Mouse (Mus musculus): ENCODE data around the gene Gaa. TPM values are rescaled to one million over a fixed set of nuclear protein-coding genes. Genes with fewer than 3 reads are reported as not detected.
"Not testable (repeated sequence)": the region's sequence is repeated elsewhere in the genome, so short reads cannot be mapped to it uniquely, and the experiment has no call there.

The Gaa gene
- total RNA-seq, 2 experiments from 2014 or later: 5.5 to 10.6 TPM

DNA sequence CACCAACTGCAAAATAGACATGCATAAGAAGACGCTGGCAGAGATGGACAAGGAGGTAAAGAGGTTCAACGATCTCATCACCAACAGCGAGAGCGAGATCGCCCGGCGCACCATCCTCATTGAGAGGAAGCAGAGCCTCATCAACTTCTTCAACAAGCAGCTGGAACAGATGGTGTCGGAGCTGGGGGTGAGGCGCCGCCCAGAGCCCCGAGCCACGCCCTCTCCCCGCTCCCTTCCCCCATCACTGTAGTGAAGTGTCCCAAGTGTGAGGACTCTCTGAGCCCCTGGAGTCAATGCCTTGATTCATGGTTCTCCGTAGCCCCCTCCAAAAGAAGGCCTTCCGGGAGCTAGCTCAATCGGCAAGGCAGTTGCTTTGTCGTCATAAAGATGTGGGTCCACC, 16.7 kb upstream of the Gaa start:
- ATAC-seq (replicated peaks; ENCODE audit: low FRiP score, poor library complexity, severe bottlenecking): no peak

DNA sequence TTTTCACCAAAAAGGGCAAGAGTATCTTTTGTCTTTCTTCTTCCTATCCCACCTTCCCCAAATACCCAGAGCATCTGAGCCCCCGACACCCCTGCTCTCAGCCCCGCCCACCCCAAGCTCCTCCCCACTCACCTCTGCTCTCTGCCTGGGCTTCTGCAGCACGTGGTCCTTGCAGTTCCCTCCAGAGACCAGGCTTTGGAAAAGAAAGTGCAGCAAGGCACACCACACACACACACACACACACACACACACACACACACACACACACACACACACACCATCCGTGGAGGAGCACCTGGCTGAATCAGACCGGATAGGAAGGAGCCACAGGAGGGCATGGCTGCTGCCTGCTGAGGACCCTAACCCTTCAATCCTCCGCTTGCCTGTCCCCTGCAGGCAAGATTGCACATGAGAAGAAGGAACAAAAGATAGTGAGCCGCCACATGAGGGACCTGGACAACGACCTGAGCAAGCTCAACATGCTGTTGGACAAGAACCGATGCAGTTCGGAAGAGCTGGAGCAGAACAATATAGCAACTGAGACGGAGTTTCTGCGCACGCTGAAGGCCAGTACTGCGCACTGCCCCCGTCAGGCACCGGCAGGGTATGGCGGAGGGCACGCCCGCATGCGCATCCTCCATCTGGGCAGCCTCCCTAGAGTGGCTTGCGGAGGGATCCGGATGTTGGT, 14.7 kb upstream of the Gaa start:
- ATAC-seq (replicated peaks; ENCODE audit: low FRiP score, poor library complexity, severe bottlenecking): no peak

DNA sequence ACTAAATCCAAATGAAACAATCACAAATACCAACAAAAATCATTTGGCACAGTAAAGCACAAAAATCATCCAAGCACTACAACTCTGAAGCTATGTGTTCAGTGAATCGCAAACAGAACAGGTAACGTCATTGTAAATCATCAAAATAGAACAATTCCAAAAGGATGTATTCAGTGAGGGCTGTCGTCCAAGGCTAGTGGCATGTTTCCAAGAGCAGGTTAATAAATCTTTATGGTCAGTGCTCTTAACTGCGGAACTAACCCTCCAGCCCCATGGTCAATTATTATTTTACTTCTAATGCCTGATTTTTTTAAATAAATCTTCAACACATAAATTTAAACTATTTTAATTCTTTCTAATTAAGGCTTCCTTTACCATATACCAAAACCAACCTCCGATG, 11.1 kb upstream of the Gaa start:
- ATAC-seq (replicated peaks; ENCODE audit: low FRiP score, poor library complexity, severe bottlenecking): not testable (repeated sequence)

DNA sequence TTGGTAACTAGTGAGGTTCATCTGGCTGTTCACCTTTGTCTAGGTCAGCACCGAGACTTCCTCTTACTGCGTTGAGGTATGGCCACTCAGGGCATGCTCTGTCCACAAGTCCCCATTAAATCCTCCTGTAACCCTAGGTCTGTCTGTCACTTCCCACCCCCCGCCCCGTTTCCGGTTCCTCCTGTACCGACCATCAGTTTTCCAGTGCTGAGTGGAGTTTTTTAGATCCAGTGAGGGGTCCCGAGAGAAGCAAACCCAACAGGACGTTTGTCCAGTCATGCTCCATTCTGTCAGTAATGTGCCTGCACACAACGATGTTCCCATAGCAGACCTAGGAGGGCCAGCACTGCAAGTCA, 9.5 kb upstream of the Gaa start:
- ATAC-seq (replicated peaks; ENCODE audit: low FRiP score, poor library complexity, severe bottlenecking): 0 out of 2 replicates have a peak, but pooled peaks have one; percentile 7

DNA sequence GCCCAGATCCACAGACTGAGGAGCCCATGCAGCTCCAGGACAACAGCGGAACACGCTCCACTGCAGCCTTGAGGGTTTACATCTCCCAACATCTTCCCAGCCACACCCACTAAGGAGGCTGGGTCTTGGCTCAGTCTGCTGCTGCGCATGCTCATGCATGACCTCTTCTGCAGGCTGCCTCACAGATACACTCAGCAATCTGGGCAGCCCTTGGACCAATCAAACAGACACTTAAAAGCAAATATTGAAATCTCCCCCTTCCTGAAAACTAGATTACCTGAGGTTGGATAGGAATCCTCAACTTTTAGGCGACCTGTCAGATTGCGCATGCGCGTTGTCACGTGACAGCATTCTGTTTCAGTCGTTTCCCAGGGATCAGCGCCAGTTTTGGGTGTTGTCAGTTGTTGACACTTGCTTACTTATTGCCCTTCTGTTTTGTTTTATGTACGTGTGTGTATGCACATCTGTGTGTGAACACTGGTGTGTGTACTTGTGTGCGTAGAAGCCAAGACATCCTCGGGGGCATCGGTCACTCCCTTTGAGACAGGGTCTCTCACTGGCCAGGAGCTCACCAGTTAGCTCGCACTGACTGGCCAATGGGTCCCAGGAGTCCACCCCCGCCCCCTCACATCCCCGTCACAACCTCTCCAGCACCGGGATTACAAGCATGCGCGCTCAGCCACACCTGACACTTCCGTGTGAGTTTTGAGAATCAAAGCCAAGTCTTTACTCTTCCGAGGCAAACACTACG, 8.9 kb upstream of the Gaa start:
- peak; percentile 86 for ATAC-seq (replicated peaks; ENCODE audit: low FRiP score, poor library complexity, severe bottlenecking)

DNA sequence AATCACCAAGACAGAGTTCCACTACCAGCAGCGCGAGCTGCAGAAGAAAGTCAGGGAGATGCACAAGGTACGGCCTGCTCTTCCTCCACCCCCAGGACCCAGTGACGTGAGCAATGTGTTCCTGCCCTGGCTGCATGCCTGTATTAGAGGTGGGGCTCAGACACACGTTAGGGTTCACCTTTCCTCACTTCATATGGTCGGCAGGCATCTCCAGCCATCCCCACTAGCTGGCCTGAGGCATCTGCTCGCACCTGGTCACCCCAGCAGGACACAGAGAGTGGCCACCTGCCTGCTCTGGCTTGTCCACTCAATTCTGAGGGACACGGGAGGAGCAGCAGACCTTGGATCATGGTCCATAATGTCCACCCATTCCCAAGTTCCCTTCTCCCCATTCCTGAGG, 7.7 kb upstream of the Gaa start:
- no peak for ATAC-seq (replicated peaks; ENCODE audit: low FRiP score, poor library complexity, severe bottlenecking)

DNA sequence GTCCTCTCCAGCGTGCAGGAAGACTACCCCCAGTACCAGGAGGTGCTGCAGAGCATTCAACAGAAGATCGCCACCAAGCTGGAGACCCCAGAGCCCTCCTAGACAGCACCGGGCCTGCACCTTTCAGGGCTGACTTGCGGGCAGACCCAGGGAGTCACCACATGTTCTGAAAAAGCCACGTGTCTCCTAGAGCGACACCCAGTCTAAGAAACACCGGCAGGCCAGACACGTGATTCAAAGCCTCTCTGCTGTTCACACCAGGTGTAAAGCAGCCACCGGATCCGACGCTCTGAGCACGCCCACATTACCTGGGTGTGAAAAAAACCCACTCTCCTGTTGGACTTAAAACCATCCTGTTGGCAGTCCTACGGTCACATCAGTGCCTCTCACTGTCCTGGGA, 3.3 kb upstream of the Gaa start:
- no peak for ATAC-seq (replicated peaks; ENCODE audit: low FRiP score, poor library complexity, severe bottlenecking)

DNA sequence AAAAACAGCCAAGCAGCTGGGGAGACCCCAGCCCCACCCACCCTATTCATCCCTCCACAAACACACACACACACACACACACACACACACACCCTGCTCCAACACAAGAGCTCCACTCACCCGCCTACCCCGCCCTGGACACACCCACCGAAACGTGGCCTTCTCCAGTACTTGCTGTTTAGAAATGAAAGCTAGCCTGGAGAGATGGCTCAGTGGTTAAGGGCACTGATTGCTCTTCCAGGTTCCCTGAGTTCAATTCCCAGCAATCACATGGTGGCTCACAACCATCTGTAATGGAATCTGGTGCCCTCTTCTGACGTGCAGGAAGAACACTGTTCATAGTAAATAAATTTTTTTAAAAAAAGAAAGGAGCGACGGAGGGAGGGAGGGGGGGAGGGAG, 1.9 kb upstream of the Gaa start:
- ATAC-seq (replicated peaks; ENCODE audit: low FRiP score, poor library complexity, severe bottlenecking): no peak

DNA sequence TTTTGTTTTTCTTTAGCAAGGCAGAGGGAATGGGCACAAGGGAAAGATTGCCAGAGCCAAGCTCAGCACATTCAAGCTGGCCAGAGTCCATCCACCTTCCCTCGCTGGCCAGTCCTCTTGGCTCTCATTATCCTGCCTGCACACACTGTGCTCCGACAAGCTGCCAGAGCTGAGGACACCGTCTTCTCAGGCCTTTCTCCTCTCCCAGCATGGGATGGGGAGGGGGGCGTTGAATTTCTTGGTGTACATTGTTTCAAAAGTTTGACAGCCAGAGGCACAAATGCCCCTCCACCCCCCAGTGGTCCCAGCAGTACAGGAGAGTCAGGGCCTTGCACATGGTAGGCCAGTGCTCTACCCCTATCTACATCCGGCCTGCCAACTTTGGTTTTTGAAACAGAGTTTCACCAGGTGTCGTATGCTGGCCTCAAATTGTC, 429 bp upstream of the Gaa start:
- ATAC-seq (replicated peaks; ENCODE audit: low FRiP score, poor library complexity, severe bottlenecking): no peak

DNA sequence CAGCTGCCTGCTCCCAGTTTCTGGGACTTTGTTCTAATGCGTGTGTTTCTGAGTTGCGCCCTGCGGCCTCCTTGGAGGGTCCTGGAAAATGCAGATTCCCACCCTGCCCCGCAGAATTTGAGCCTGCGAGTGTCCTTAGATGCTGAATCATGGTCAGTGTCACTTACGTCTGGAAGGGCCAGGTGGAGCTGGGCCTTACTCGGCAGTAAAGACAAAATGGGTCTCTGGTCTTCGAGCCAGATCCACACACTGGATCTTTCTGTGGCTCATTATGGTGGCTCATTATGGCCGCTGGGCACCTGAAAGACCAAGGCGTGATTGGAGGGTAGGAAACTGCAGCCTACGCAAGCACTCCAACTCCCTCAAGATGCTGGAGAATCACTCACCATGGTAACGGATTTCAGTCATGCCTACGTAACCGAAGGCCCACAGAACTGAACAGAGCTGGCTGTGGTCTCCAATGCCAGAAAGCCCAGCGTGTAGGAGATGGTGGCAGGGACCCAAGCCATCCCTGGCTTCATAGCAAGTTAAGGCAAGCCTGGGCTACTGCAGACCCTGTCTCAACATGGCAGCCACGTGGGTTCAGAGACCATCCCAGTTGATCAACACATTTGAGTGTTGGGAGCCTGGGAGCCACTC, 989 bp downstream of the Gaa start:
- 0 out of 2 replicates have a peak, but pooled peaks have one; percentile 11 for ATAC-seq (replicated peaks; ENCODE audit: low FRiP score, poor library complexity, severe bottlenecking)

DNA sequence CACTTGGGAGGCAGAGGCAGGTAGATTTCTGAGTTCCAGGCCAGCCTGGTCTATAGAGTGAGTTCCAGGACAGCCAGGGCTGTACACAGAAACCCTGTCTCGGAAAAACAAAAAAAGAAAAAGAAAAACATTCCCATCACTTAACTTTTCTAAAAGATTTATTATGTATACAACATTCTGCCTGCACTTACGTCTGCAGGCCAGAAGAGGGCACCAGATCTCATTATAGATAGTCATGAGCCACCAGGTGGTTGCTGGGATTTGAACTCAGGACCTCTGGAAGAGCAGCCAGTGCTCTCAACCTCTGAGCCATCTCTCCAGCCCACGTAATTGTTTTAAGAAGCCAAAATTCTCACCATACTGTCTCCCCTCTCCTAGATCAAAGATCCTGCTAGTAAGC, 4.8 kb downstream of the Gaa start:
- ATAC-seq (replicated peaks; ENCODE audit: low FRiP score, poor library complexity, severe bottlenecking): not testable (repeated sequence)

DNA sequence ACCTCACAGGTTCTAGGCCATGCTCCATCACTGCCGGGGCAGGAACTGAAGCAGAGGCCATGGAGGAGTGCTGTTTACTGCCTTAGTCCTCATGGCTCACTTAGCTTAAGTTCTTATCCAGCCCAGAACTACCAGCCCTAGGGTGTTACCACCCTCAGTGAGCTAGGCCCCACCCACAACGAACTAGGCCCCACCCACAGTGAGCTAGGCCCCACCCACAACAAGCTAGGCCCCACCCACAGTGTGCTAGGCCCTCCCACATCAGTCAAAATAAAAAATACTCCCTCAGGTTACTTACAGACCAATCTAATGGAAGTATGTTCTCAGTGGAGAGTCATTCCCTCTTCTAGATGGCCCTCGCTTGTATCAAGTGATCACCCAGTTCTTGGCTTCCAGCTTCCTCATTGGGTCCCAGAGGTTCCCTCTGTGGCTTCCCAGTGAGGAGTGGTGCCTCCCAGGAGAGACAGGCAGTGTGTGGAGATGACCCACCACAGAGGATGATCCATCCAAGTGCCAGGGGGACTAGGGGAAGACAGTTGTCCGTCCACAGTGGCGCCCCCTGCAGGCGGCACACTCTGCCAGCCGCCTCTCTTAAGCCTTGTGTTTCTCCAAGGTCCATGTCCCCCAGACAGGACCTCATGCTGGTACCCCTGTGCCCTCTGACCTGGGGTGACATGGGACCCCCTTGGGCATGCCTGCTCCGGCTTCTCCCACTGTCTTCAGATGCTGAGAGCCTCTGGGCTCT, 5.7 kb downstream of the Gaa start:
- no peak for ATAC-seq (replicated peaks; ENCODE audit: low FRiP score, poor library complexity, severe bottlenecking)

DNA sequence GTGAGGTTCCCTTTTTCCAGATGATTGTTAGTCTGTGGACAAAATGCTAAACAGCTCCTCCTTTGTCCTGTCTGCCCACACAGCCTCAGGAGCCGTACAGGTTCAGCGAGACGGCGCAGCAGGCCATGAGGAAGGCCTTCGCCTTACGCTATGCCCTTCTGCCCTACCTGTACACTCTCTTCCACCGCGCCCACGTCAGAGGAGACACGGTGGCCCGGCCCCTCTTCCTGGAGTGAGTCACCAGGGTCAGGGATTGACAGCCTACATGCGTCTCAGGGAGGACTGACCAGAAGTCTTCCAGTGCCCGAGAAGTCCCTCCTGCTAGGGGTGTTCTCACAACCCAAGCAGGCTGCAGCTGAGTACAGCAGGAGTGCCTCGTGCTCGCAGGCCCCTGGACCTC, 13.3 kb downstream of the Gaa start:
- no peak for ATAC-seq (replicated peaks; ENCODE audit: low FRiP score, poor library complexity, severe bottlenecking)

DNA sequence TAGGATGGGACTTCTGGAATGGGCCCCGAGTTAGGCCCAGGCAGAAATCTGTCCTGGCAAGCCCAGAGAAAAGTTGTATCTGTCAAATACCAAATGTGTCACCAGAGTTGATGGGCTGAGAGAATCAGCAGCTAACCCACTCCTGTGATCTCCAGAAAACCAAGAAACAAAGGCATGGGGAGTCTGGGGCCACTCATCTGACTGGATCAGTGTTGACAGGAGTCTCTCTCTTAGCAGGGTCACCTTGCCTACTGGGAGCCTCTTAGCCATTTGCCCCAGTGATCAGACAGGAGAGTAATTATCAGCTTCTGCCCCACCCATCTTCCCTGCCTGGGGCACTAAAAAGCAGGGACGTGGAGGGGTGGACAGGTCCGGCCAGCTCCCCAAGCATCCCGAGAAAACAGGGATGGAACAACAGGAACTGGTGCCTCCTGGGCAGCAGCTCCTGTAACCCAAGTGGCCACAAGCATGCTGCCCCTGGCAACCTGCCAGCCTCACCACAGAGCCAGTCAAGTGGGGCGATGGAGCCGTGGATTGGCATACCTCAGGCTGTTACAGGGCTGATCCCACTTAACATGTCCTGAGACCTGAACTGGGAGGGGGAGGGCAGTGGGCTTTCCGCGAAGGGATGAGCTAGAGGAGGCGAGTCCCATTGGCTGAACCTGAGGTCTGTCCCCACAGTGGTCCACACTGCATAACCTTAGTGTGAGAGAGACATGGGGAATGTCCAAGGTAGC, 18.3 kb downstream of the Gaa start:
- peak; percentile 27 for ATAC-seq (replicated peaks; ENCODE audit: low FRiP score, poor library complexity, severe bottlenecking)

DNA sequence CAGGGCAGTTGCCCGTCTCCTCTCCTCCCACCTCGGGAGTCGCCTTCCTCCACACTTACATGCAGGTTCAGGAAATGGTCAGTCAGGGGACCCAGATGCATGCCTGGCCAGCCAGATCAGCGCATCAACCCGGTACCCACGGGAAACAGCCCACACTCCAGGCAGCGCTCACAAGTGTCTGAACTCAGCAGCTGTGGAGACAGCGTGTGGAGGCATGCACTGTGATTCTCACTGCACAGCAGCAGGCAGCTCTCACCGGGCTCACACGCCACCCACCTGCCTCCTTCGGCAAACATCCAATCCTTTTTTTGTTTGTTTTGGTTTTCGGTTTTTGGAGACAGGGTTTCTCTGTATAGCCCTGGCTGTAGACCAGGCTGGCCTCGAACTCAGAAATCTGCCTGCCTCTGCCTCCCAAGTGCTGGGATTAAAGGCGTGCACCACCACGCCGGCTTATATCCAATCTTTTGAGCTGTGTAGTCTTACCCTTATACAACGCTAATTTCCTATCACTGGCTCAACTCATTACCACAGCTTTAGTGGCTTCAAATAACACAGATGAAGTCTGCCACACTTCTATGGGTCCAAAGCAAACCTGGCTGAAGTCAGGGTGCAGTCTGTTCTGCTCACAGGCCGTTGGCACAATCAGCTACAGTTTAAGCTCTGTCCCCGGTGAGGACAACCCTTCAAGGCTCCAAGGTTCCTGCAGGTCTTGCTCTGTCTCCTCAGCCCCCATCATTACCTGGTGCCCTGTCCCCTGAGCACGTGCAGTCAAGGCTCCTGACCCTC, 19.7 kb downstream of the Gaa start:
- ATAC-seq (replicated peaks; ENCODE audit: low FRiP score, poor library complexity, severe bottlenecking): no peak

DNA sequence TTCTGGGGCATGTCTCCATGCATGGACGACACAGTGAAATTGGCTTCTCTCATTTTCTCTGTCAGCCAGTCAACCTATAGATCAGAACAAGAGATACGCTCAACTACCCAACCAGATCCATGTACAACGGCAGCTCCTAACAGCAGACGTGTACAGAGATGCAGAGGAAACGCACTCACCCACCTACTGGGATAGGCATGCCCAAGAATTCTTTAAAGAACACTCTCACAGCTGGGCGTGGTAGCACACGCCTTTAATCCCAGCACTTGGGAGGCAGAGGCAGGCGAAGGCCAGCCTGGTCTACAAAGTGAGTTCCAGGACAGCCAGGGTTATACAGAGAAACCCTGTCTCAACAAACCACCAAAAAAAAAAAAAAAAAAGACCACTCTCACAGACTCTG, 25.2 kb downstream of the Gaa start:
- not testable (repeated sequence) for ATAC-seq (replicated peaks; ENCODE audit: low FRiP score, poor library complexity, severe bottlenecking)

DNA sequence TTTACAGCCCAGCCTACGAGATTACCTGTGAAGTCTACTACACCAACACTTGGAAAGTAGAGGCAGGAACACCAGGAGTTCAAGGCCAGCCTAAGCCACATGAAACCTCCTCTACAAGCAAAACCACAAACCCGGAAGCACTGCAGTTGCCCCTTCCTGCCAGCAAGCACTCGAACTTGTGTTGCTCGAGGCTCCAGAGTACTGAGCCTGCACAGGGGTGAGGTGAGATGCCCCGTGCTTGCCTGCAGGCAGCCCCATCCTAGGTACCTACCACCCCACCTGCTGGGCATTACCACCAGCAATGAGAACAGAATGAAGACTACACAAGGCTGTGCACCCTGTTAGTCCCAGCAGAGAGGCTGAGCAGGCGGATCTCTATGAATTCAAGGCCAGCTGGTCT, 30.3 kb downstream of the Gaa start:
- no peak for ATAC-seq (replicated peaks; ENCODE audit: low FRiP score, poor library complexity, severe bottlenecking)

DNA sequence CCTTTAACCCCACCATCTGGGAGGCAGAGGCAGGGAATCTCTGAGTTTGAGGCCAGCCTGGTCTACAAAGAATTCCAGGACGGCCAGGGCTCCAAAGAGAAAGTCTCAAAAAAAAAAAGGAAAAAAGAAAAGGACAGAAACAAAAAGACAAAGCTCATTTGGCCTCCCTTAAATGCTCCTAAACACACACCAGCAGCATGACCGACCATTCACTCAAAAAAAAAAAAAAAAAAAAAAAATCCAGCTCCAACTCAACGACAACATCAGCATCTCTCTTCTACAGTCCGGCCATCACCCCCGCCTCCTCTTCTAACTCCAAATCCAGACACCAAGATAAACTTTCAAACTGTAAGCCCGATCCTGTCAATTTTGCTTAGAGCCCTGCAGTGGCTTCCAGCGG, 31.2 kb downstream of the Gaa start:
- ATAC-seq (replicated peaks; ENCODE audit: low FRiP score, poor library complexity, severe bottlenecking): no peak

All from erythroblast, adult 5-6 weeks (primary cell).